Mouse (Mus musculus) skeletal muscle tissue, adult 2 months (tissue): Measurements from ENCODE around the gene Spata16.

Experiments used
- DNase-seq: peaks from one replicate; pipeline ENCODE4 v3.0.0-alpha.2; 2012; ENCODE audit warnings: low read depth, low spot score

Spata16 gene

DNA sequence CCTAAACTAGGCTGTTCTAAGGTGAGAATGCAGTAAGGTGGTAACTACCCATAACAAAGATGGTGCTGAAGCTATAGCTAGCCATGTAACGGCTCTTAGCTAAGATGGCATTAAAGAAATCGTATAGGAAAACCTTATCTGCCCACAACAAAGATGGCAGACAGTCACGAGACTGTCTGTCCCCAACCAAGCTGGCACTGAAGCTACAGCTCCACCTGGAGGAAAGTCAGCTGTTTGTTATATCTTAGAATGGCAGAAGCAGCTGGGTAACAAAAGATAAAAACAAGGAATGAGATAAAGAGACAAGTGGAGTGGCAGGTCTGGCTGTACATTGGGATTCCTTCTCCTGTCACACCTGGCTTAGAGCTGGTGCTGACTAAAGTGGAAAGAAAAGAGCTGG is 333.1 kb downstream of the Spata16 start:
- no peak for DNase-seq

DNA sequence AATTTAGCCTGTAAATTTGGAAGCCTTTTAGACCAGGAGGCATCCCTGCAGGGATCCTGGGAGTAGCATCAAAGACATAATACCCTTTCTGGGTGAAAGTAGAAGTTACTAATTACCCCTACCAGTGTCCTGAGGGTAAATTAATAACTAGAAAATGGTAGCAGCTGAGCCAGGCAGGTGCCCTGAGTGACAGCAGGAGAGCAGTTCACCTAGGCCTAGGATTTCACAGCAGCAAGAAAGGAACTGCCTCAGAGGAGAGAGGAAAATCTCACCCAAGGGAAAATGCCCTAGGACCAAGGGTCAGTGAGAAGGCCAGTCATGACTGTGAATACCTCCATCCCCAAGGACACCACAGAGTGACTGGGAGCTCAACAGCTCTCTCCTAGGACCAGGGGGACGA is 333.9 kb downstream of the Spata16 start:
- DNase-seq: no peak

DNA sequence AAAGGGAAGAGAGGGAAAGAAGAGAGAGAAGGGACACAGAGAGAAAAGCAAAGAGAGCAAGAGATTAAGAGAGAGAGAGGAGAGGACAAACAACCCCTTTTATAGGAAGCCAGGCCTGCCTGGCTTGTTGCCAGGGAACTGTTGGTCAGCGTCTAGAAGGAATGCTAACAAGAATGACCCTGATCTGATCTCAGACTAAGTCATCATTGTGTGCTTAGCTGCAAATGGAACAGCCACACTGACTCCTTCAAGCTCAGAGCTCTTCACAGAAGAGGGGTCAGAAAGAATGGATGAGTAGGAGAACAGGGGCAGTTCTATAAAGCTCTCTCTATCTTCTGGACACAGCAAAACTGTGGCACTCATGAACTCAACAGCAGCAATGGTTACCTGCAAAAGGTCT is 334.7 kb downstream of the Spata16 start:
- DNase-seq: no peak

DNA sequence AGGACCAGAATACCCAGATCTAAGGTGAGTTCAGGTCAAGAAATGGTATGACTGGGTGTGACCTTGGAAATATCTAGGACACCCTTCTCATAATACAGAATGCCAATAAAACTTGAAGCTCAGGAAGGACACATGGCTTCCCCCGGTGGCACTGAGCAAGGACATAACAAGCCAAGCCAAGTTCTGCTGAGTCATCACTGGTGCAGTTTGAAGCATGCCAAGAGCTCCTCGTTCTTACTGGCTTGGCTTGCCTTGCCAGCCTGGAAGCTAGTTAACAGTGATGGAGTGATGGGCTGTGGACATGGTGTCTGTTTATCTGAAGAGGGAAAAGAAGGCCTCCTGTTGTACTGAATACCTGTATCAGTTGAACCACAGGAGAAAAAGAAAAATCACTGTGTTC is 342.2 kb downstream of the Spata16 start:
- peak; percentile 67 for DNase-seq

DNA sequence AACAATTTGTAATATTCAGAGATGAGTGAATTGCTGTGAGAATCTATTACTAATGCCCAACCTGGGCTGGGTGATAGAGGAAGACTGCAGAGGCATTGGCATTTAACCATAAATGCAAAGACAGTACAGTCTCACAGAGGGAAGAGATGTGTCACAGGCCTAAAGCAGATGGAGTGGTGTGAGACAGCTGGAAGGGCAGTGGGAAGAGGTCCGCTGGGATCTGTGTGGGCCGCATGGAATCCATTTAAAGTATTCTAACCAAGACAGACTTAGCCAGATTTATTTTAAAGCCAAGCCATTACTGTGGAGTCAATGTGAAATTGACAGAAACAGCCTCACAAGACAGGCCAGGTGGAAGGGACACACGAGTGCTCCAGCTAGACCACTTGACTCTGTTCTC is 343.0 kb downstream of the Spata16 start:
- DNase-seq: no peak

DNA sequence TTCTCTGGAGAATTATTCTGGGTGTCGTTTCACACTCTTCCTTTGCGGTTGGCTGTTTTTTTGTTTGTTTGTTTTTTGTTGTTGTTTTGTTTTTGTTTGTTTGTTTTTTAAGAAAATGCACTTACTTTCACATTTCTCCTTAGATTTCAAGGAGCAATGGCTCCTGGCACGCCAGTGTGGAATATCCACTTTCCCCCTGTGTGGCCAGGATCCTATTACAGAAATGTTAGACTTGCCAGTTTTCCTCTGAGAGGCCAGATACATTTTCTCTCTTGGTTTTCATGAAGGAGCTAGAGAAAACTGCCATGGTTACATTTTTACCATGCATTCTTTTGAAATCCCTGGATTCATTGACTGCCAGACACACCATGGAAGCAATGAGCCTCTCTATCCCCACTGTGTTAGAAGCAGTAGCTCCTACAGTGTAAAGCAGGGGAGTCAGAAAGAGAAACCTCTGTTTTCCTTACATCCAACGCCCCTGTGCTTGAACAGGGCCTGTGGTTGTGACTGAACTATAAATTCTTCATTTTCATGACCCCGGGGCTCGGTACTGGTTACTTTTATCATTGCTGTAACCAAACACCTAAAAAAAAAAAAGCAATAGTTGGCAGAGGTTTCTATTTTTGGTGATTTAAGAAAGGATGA is 344.7 kb downstream of the Spata16 start:
- DNase-seq: no peak

DNA sequence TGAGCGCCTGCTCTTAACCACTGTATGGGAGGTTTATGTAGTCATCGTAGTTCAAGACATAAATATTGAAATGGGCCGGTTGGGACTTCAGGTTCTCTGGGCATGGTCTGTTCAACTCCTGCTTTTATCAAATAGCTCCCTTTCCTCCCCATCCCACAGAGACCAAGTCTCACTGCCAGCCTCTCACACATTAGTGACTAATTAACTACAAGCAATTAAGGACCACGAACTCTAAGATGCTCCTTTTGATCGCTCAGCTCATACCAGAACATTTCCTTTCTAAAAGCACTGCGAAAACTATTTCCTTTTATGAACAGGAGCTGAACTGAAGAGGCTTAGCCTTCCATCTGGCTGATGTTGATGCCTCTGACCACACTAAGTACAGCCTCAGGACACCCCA is 346.3 kb downstream of the Spata16 start:
- no peak for DNase-seq

DNA sequence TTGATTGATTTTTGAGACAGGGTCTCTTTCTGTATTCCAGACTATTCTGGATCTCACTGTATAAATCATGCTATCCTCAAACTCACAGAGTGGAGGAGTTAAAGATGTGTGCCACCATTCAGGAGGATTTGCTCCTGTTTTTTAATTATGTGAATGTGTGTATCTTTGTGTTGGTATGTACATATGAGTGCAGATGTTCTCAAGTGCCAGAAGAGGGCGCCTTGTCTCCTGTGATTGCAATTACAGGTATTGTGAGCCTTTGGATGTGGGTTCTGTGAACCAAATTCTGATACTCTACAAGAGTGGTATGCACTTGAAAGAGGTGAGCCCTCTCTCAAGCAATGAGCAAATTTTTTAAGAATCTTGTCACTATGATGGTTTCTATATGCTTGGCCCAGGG is 369.4 kb downstream of the Spata16 start:
- no peak for DNase-seq

DNA sequence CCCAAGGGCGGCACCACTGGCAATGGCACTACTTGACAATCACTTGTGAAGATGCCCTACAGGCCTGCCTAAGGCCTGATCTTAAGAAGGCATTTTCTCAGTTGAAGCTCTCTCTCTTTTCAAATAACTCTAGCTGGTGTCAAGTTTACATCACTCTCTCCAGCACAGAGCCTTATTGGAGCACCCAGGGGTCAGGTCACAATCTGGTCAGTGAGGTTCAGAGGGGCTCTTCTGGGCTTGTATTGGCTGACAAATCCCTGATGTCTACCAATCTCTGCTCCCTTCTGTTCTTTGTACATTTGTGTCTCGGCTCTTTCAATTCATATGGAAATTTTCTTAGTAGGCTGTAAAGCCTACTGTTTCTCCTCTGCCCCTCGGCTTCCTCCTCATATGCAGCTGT is 390.5 kb downstream of the Spata16 start:
- no peak for DNase-seq

DNA sequence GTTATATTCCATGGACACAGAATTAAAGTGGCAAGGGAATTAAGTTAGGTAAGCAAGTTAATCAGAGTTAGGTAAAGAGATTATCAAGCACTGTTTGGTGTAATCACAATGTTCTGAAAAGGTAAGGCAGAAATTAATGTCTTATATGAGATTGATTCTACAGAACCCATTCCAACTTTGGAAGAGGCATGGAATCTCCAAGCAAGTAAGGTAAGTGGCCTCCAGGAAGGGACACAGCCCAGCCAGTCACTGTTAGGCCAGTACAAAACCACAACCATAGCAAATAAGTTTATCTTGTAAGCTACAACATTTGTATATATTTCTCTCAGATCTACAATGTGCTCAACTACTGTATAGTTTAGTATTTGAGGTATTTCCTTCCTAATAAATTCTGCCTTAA is 391.1 kb downstream of the Spata16 start:
- DNase-seq: no peak

DNA sequence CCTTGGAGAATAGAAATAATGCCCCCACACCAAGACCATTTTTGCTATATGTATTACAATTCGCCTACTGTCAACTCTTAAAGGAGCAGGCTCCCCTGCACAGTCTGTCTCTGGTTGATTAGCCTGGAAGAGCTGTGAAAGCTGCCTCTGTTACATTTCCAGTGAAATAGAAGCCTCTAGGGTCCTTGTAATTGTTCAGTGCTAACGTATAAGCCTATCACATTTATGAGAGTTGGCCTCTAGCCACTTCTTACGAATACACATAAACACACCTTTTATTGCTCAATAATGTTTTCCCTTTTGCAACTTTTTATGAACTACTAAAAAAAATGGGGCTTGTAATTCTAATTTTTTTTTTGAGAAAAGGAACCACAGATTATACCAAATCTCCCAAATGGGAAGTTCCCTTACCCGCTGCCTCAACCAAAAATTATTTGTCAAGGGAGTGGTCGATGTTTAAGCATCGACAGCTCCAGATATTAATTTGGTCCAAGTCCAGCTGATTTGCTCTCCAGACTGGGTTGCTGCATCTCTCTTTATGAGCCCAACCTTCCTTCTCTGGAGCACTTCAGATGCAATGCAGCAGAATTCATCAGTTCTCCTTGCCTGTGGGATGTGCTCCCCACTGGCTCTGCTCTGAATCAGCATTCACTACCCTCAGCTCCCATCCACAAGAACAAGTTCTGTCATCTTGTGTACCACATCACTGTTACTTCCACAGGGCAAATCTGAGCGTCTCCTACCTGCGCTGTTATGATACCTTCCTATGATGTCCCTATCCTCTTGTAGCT is 392.8 kb downstream of the Spata16 start:
- no peak for DNase-seq
